Comparison of ENCODE assay signal across 28 mouse cellular contexts in the genomic region with DNA sequence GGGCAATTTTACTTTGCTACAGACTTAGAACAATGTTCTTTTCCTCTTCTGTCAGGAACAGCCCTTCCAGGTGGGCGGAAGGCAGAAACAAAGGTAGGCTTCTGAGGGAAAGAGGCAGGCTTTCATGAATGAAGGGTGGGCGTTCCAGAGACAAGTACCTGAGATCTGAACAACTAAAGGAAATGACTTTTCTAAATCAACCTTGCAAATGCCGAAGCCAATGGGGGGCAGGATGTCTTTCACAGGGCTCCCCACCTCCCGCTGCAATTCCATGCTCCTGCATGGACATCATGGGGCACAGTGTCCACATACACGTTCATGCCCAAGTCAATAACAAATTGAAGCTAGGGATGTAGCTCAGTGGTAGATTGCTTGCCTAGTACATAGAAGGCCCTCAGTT.
DNase-seq lines count a peak whose midpoint lies in the region; ATAC-seq and TF ChIP-seq lines count a peak whose summit lies in the region.
"Had no signal": no experiment of that assay in that cellular context is flagged by ENCODE, and none has a peak within 500 bp of the region (broad histone marks: within the 10 kb centered on the region; RNA-seq: fewer than 3 reads in every experiment).

No protein-coding gene starts in this region.

- no peak for TF ChIP-seq CTCF in ES-Bruce4 (IDR thresholded peaks at IDR 0.05; ENCODE audit: low read depth, low read length)

- H3K4me2 ChIP-seq in lung, embryonic 16.5 days (ENCODE audit: low read depth, low read length): no peak overlapping the region
- H3K4me2 ChIP-seq: forebrain, embryonic 13.5 days; heart, embryonic 12.5 days; heart, embryonic 15.5 days; hindbrain, embryonic 13.5 days had no signal

- TF ChIP-seq EP300 in ES-Bruce4 (IDR thresholded peaks at IDR 0.05; ENCODE audit: insufficient read depth, low read depth, low read length): peak; percentile 59; the same call in 1 of the 2 replicates

- ATAC-seq in lung, embryonic 16.5 days (ENCODE audit: low read depth): no peak
- ATAC-seq: forebrain, embryonic 13.5 days; forebrain, embryonic 16.5 days; hindbrain, embryonic 16.5 days had no signal

- H3K27me3 ChIP-seq in lung, embryonic 16.5 days (ENCODE audit: control insufficient read depth, insufficient read depth, low read depth, low read length): no peaks in the 10 kb centered on the region
- H3K27me3 ChIP-seq in ES-Bruce4 (ENCODE audit: control insufficient read depth, insufficient read depth, low read length, poor library complexity, severe bottlenecking): no peaks in the 10 kb centered on the region
- H3K27me3 ChIP-seq: forebrain, embryonic 13.5 days; heart, embryonic 12.5 days; heart, embryonic 15.5 days; hindbrain, embryonic 13.5 days had no signal

- no peak for DNase-seq in lung, postnatal 14 days
- peak; percentile 66 for DNase-seq in ES-CJ7 (ENCODE audit: low read depth, low spot score)
- peak; percentile 56 for DNase-seq in brain, adult 2 months (ENCODE audit: low read depth, low spot score)
- DNase-seq in heart, adult 8-10 months (ENCODE audit: low spot score): no peak
- no peak for DNase-seq in retina, embryonic 14.5 days (ENCODE audit: low spot score)
- DNase-seq in kidney, adult 9 months: no peak
- DNase-seq: adrenal gland, adult 2 months; adrenal gland, postnatal 14 days; cerebellum, adult 11-12 months; cerebellum, adult 8-10 months; cerebellum, postnatal 10 days; cerebellum, postnatal 36 days; embryo, embryonic 11 days; gastrocnemius, adult 2 months; gastrocnemius, postnatal 14 days; heart, adult 11 months; heart, postnatal 10 days; heart, postnatal 36 days had no signal

- TF ChIP-seq POLR2A in ES-Bruce4 (IDR thresholded peaks at IDR 0.05; ENCODE audit: insufficient read depth, low read length): no peak

- H3K27ac ChIP-seq in lung, embryonic 16.5 days (ENCODE audit: low read length): 0 out of 2 replicates have a peak overlapping the region, but pooled peaks have one; percentile 27
- no peak overlapping the region for H3K27ac ChIP-seq in ES-Bruce4 (ENCODE audit: insufficient read depth, low read length)
- H3K27ac ChIP-seq: forebrain, embryonic 10.5 days; forebrain, embryonic 13.5 days; gastrocnemius, adult 2 months; heart, embryonic 15.5 days; hindbrain, embryonic 10.5 days; hindbrain, embryonic 13.5 days had no signal

- H3K4me1 ChIP-seq in lung, embryonic 16.5 days (replicated peaks; ENCODE audit: control insufficient read depth, insufficient read depth, low read length): peaks cover 11% of the 10 kb centered on the region
- H3K4me1 ChIP-seq in ES-Bruce4 (ENCODE audit: control insufficient read depth, insufficient read depth, low read length): no peaks in the 10 kb centered on the region

- no peaks in the 10 kb centered on the region for H3K36me3 ChIP-seq in lung, embryonic 16.5 days (ENCODE audit: control insufficient read depth, insufficient read depth, low read length)
- H3K36me3 ChIP-seq in ES-Bruce4 (ENCODE audit: control insufficient read depth, insufficient read depth, low read length, poor library complexity, severe bottlenecking): no peaks in the 10 kb centered on the region
- H3K36me3 ChIP-seq: forebrain, embryonic 10.5 days; heart, embryonic 12.5 days; heart, embryonic 15.5 days; hindbrain, embryonic 10.5 days; hindbrain, embryonic 13.5 days had no signal

- H3K9ac ChIP-seq in lung, embryonic 16.5 days (ENCODE audit: low read length): no peak overlapping the region
- no peak overlapping the region for H3K9ac ChIP-seq in ES-Bruce4 (ENCODE audit: low read depth, poor library complexity, severe bottlenecking)
- H3K9ac ChIP-seq: forebrain, embryonic 13.5 days; heart, embryonic 12.5 days; heart, embryonic 15.5 days; hindbrain, embryonic 13.5 days had no signal

- H3K9me3 ChIP-seq in lung, embryonic 16.5 days (ENCODE audit: control insufficient read depth, low read length): no peaks in the 10 kb centered on the region
- H3K9me3 ChIP-seq in ES-Bruce4 (replicated peaks; ENCODE audit: control insufficient read depth, insufficient read depth, low read length, poor library complexity, severe bottlenecking): no peaks in the 10 kb centered on the region
- H3K9me3 ChIP-seq: forebrain, embryonic 10.5 days; forebrain, embryonic 13.5 days; heart, embryonic 12.5 days; heart, embryonic 15.5 days; hindbrain, embryonic 10.5 days; hindbrain, embryonic 13.5 days had no signal

- 43% methylated on average over 5 of the region's 5 CpGs for WGBS in lung, embryonic 16.5 days

- H3K4me3 ChIP-seq in lung, embryonic 16.5 days (ENCODE audit: low read length): no peak overlapping the region
- no peak overlapping the region for H3K4me3 ChIP-seq in ES-Bruce4 (ENCODE audit: low read depth, low read length)
- H3K4me3 ChIP-seq: forebrain, embryonic 10.5 days; forebrain, embryonic 13.5 days; gastrocnemius, adult 2 months; heart, embryonic 12.5 days; heart, embryonic 15.5 days; hindbrain, embryonic 10.5 days; hindbrain, embryonic 13.5 days had no signal

Comparison
In these comparisons a context has a peak if more than half of its experiments do, and no peak if none do; other contexts are left out.
1. DNase-seq: peak in ES-CJ7 (single experiment) and brain, adult 2 months (single experiment); none in lung, postnatal 14 days (single experiment), heart, adult 8-10 months (single experiment), retina, embryonic 14.5 days (single experiment) and kidney, adult 9 months (single experiment).